Mouse (Mus musculus): ENCODE measurements around the gene Evl. TPM values are rescaled to one million over a fixed set of nuclear protein-coding genes. Genes with fewer than 3 reads are reported as not detected.
"Not testable (repeated sequence)": the region's sequence is repeated elsewhere in the genome, so short reads cannot be mapped to it uniquely, and the experiment has no call there.

The Evl gene
- total RNA-seq (2012; rRNA removed) (2.8 and 3.2 TPM in 2 replicates), total RNA-seq (2014; rRNA removed) (10.9 and 11.3 TPM in 2 replicates), polyA plus RNA-seq (2012; ENCODE audit: insufficient read length, low read depth) (27.2 and 29.3 TPM in 2 replicates)

DNA sequence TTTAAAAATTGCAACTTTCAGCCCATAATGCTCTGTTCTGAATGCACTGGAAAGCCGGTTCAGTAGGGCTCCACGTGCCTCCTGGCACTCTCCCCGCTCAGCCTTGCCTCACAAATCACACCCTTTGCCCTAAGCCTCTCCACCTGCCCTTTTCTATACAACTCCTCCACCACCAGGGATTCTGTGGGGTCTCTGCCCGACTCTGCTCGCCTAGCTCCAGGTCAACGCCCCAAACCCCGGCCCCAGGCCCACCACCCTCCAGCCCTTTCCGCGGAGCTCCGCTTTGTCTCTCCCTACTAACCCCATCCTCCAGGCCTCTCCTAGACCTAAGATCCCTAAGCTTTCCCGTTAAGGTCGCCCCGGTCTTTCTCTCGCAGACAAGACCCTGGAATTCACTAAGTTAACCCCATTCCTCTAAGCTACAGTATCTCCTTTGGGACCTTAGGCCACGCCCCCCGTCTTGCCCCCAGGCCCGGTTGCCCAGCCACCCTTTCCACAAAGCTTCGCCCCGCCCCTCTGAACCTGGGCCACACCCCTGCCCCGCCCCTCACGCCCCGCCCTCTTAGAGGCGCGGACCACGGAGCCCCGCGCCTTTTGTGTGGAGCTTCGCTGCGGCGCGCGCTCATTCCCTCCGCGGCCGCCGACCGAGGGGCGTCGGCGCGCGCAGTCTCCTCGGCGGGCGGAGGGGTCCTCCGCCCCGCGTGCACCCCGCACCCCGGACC lies at the start of gene Evl:
Gene Evl, plus strand, starts transcription at position 601 of the 722 bp plus-strand sequence.
- dilution Hi-C loops (cut with MboI; ENCODE audit: extremely low pct_ligation_motif_present, extremely low pct_unique_long_range_greater_than_20kb, low sequenced_read_pairs), result no loop called here
- peaks cover 65% of the 10 kb centered on the region for H3K27me3 ChIP-seq (replicated peaks)
- DNase-seq (ENCODE audit: extremely low read depth), result no peak
- no peak within 1 kb of the TSS for H3K4me2 ChIP-seq (ENCODE audit: insufficient read depth, low read depth, poor library complexity, severe bottlenecking)
- no peak within 1 kb of the TSS for H3K9ac ChIP-seq (ENCODE audit: insufficient read depth, low read depth)
- no peaks in the 10 kb centered on the region for H3K36me3 ChIP-seq (replicated peaks in 1 of 2; ENCODE audit: control insufficient read depth in 1 of 2, insufficient read depth in 1 of 2, low read length in 1 of 2)
- no peaks in the 10 kb centered on the region for H3K4me1 ChIP-seq (ENCODE audit: control insufficient read depth in 1 of 2, insufficient read depth in 2 of 2)
- no peaks in the 10 kb centered on the region for H3K79me2 ChIP-seq (replicated peaks; ENCODE audit: control insufficient read depth, extremely low read depth, insufficient read depth, poor library complexity, severe bottlenecking)
- H3K9me3 ChIP-seq (replicated peaks; ENCODE audit: low read length), result peaks cover 6% of the 10 kb centered on the region
- H3K27ac ChIP-seq (ENCODE audit: insufficient read depth, low read depth), result no peak within 1 kb of the TSS
- in situ Hi-C loops (cut with MboI; ENCODE audit: low pct_ligation_motif_present, low pct_unique_long_range_greater_than_20kb, low sequenced_read_pairs), result no loop called here
- H3K4me3 ChIP-seq (replicated peaks in 1 of 3; ENCODE audit: low read depth in 2 of 3, low read length in 2 of 3, poor library complexity in 1 of 3), result no peak within 1 kb of the TSS
- TF ChIP-seq HCFC1 (IDR thresholded peaks at IDR 0.05; ENCODE audit: low read depth, low read length) (no peak), ZNF384 (IDR thresholded peaks at IDR 0.05; ENCODE audit: low read depth, low read length) (no peak), SIN3A (IDR thresholded peaks at IDR 0.05; ENCODE audit: low read length) (no peak), NELFE (IDR thresholded peaks at IDR 0.05; ENCODE audit: low read depth, low read length) (no peak)

DNA sequence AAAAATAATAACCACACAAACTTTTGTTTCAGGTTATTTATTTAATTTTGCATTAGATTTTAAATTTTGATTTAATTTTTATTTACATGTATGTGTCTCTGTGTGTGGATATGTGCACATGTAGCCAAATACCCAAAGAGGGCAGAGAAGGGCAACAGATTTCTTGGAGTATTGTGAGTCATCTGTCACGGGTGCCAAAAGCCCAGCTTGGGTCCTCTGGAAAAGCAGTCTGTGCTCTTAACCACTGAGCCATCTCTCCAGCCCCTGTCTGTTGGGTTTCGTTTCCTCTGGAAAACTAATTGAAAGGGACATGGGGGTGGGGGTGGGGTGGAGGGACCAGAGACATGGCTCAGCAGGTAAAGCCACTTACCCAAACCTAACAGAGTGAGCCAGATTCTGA lies 48.7 kb upstream of the Evl start:
- Histone ChIP-seq H3K4me3 (replicated peaks in 1 of 3; ENCODE audit: low read depth in 2 of 3, low read length in 2 of 3, poor library complexity in 1 of 3) (no peak overlapping the region), H3K4me1 (ENCODE audit: control insufficient read depth in 1 of 2, insufficient read depth in 2 of 2) (no peaks in the 10 kb centered on the region), H3K27ac (ENCODE audit: insufficient read depth, low read depth) (no peak overlapping the region), H3K36me3 (replicated peaks in 1 of 2; ENCODE audit: control insufficient read depth in 1 of 2, insufficient read depth in 1 of 2, low read length in 1 of 2) (no peaks in the 10 kb centered on the region), H3K4me2 (ENCODE audit: insufficient read depth, low read depth, poor library complexity, severe bottlenecking) (no peak overlapping the region), H3K9ac (ENCODE audit: insufficient read depth, low read depth) (no peak overlapping the region), H3K27me3 (replicated peaks) (peaks cover 68% of the 10 kb centered on the region), H3K79me2 (replicated peaks; ENCODE audit: control insufficient read depth, extremely low read depth, insufficient read depth, poor library complexity, severe bottlenecking) (no peaks in the 10 kb centered on the region), H3K9me3 (replicated peaks; ENCODE audit: low read length) (no peaks in the 10 kb centered on the region)
- TF ChIP-seq USF2 (conservative IDR thresholded peaks at IDR 0.05; ENCODE audit: low read depth, low read length) (no peak), TCF12 (IDR thresholded peaks at IDR 0.05; ENCODE audit: low read depth, low read length) (no peak), ETS1 (conservative IDR thresholded peaks at IDR 0.05; ENCODE audit: low read depth, low read length) (no peak), CTCF (conservative IDR thresholded peaks at IDR 0.05 in 1 of 2, IDR thresholded peaks at IDR 0.05 in 1 of 2; ENCODE audit: low read depth in 2 of 2, low read length in 2 of 2) (no peak), E2F4 (IDR thresholded peaks at IDR 0.05; ENCODE audit: insufficient replicate concordance, low read depth, low read length) (no peak), IRF4 (IDR thresholded peaks at IDR 0.05; ENCODE audit: low read depth, low read length) (no peak), JUN (IDR thresholded peaks at IDR 0.05; ENCODE audit: insufficient read depth, low read depth, low read length) (no peak), MYC (IDR thresholded peaks at IDR 0.05; ENCODE audit: low read depth, low read length) (no peak), ZC3H11A (IDR thresholded peaks at IDR 0.05; ENCODE audit: low read depth, low read length) (no peak), SMC3 (IDR thresholded peaks at IDR 0.05; ENCODE audit: low read depth, low read length) (no peak), USF1 (IDR thresholded peaks at IDR 0.05; ENCODE audit: low read depth, low read length) (no peak), MEF2A (IDR thresholded peaks at IDR 0.05; ENCODE audit: borderline replicate concordance, low read depth, low read length) (no peak), MXI1 (IDR thresholded peaks at IDR 0.05; ENCODE audit: low read depth, low read length) (no peak), POLR2A (IDR thresholded peaks at IDR 0.05; ENCODE audit: low read depth, low read length) (no peak)
- dilution Hi-C loops (cut with MboI; ENCODE audit: extremely low pct_ligation_motif_present, extremely low pct_unique_long_range_greater_than_20kb, low sequenced_read_pairs), result no loop called here
- in situ Hi-C loops (cut with MboI; ENCODE audit: low pct_ligation_motif_present, low pct_unique_long_range_greater_than_20kb, low sequenced_read_pairs), result no loop called here
- DNase-seq (ENCODE audit: extremely low read depth), result no peak

DNA sequence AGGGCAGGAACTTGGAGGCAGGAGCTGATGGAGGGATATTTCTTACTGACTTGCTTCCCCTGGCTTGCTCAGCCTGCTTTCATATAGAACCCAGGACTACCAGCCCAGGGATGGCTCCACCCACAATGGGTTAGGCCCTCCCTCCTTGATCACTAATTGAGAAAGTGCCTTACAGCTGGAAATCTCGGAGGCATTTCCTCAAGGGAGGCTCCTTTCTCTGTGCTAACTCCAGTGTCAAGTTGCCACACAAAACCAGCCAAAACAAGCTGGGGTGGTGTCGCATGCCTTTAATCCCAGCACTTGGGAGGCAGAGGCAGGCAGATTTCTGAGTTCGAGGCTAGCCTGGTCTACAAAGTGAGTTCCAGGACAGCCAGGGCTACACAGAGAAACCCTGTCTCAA lies 47.5 kb upstream of the Evl start:
- dilution Hi-C loops (cut with MboI; ENCODE audit: extremely low pct_ligation_motif_present, extremely low pct_unique_long_range_greater_than_20kb, low sequenced_read_pairs); H3K27ac ChIP-seq (ENCODE audit: insufficient read depth, low read depth); H3K9me3 ChIP-seq (replicated peaks; ENCODE audit: low read length); DNase-seq (ENCODE audit: extremely low read depth); H3K4me1 ChIP-seq (ENCODE audit: control insufficient read depth in 1 of 2, insufficient read depth in 2 of 2); H3K9ac ChIP-seq (ENCODE audit: insufficient read depth, low read depth); in situ Hi-C loops (cut with MboI; ENCODE audit: low pct_ligation_motif_present, low pct_unique_long_range_greater_than_20kb, low sequenced_read_pairs); H3K79me2 ChIP-seq (replicated peaks; ENCODE audit: control insufficient read depth, extremely low read depth, insufficient read depth, poor library complexity, severe bottlenecking); H3K4me2 ChIP-seq (ENCODE audit: insufficient read depth, low read depth, poor library complexity, severe bottlenecking); H3K4me3 ChIP-seq (replicated peaks in 1 of 3; ENCODE audit: low read depth in 2 of 3, low read length in 2 of 3, poor library complexity in 1 of 3); H3K36me3 ChIP-seq (replicated peaks in 1 of 2; ENCODE audit: control insufficient read depth in 1 of 2, insufficient read depth in 1 of 2, low read length in 1 of 2): not testable (repeated sequence)
- H3K27me3 ChIP-seq (replicated peaks), result peaks cover 68% of the 10 kb centered on the region
